Mouse (Mus musculus): Measurements from ENCODE around the gene Tnfsf13.
"Not testable (repeated sequence)": the region's sequence is repeated elsewhere in the genome, so short reads cannot be mapped to it uniquely, and the experiment has no call there.

Tnfsf13 gene

GRCm38 (mm10) chr11:69703814-69704612, 18.4 kb upstream of the Tnfsf13 start:
- no peak for DNase-seq

- DNase-seq = not testable (repeated sequence)
Measured at GRCm38 (mm10) chr11:69703381-69703780, 17.8 kb upstream of the Tnfsf13 start.

- DNase-seq = not testable (repeated sequence)
Measured at GRCm38 (mm10) chr11:69702886-69703285, 17.3 kb upstream of the Tnfsf13 start.

- DNase-seq = no peak
Measured at GRCm38 (mm10) chr11:69699595-69699994, 14.0 kb upstream of the Tnfsf13 start.

- no peak for DNase-seq
Measured at GRCm38 (mm10) chr11:69698574-69698973, 13.0 kb upstream of the Tnfsf13 start.

GRCm38 (mm10) chr11:69697396-69697795, 11.8 kb upstream of the Tnfsf13 start:
- no peak for DNase-seq

GRCm38 (mm10) chr11:69695361-69696181, 10.0 kb upstream of the Tnfsf13 start, which contains the start of the genes Tnfsf12 and Tnfsfm13:
TSS of gene Tnfsf12 (minus strand) at chr11:69695849.
TSS of gene Tnfsfm13 (minus strand) at chr11:69696098.
- DNase-seq = peak; percentile 87 to 90

- DNase-seq = no peak
Measured at GRCm38 (mm10) chr11:69695046-69695360, 9.4 kb upstream of the Tnfsf13 start.

- no peak for DNase-seq
Measured at GRCm38 (mm10) chr11:69693421-69693965, 7.9 kb upstream of the Tnfsf13 start.

GRCm38 (mm10) chr11:69692863-69693262, 7.3 kb upstream of the Tnfsf13 start:
- no peak for DNase-seq

- peak; percentile 35 to 38 for DNase-seq
Measured at GRCm38 (mm10) chr11:69692196-69692811, 6.7 kb upstream of the Tnfsf13 start.

- no peak for DNase-seq
Measured at GRCm38 (mm10) chr11:69689891-69690290, 4.3 kb upstream of the Tnfsf13 start.

GRCm38 (mm10) chr11:69687061-69687460, 1.5 kb upstream of the Tnfsf13 start:
- no peak for DNase-seq

GRCm38 (mm10) chr11:69686377-69686776, 793 bp upstream of the Tnfsf13 start:
- DNase-seq = peak; percentile 84 to 88

- DNase-seq = no peak
Measured at GRCm38 (mm10) chr11:69684936-69685335, 648 bp downstream of the Tnfsf13 start.

GRCm38 (mm10) chr11:69684128-69684745, 1.3 kb downstream of the Tnfsf13 start:
- DNase-seq = peak; percentile 47 to 50

- no peak for DNase-seq
Measured at GRCm38 (mm10) chr11:69683576-69683975, 2.0 kb downstream of the Tnfsf13 start.

- DNase-seq = peak; percentile 89 to 95
Measured at GRCm38 (mm10) chr11:69682840-69683533, 2.6 kb downstream of the Tnfsf13 start.

- DNase-seq = no peak
Measured at GRCm38 (mm10) chr11:69682209-69682839, 3.3 kb downstream of the Tnfsf13 start.

- peak; percentile 97 to 99 for DNase-seq
Measured at GRCm38 (mm10) chr11:69681314-69682208, 4.0 kb downstream of the Tnfsf13 start, which contains the start of gene Senp3. TSS of gene Senp3 (minus strand) at chr11:69682084.

Data from lung, postnatal 4 days (tissue).